Mouse (Mus musculus) lung, postnatal 4 days (tissue): Measurements from ENCODE around the gene Alcam.

ENCODE experiments used
- DNase-seq, 2 experiments: peaks; one replicate each; pipeline ENCODE4 v3.0.0; 2021

Alcam gene

DNA sequence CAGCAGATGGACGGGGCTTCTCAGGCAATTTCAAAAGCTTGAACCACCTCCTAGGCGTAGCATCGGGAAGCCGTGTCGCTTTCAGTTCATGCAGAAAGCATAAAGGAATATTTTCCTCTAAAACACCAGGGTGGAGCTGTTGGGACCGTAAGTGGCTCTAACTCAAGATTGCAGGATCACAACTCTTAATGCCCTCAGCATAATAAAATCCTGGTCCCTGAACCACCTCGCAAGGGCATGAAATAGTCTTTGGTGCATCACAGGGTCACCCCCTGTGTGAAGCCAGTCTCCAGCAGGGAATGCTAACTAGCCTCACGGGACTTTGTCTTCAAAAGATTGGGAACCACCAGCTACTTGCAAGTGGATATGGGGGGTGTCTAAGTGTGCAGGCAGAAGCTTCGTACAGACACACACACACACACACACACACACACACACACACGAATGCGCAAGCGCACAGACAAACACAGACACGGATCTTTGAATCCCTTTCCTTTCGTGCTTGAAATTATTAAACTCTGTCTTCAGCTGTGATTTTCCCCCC, at the start of gene Alcam:
Gene Alcam (minus strand): TSS at position 104 of the 544 bp plus-strand sequence.
- DNase-seq = peak; percentile 23 to 31

DNA sequence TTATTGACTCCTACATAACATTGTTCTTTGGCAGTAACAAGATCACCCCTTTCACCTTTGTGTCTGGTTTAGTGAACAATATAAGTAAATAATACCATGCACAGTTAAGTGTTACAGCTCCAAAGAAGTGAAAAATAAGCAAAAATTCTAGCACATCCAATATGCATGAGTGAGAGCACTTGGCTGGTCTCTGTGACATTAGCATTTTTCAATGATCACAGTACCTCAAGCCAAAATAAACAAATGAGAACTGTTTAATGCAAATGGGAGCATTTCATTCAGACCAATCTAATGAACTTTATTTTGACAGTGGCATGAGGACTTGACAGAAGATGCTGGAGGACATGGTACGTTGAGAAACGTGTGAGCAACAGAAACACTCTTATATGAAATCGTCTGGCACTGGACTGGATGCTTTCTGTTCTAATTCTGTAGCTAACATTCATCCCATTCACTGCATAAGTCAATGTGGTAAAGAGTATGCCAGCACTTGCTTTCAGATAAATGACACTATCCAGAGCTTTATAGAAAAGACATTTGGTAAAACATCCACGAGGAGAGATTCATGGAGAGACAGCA, 45.0 kb upstream of the Alcam start:
- DNase-seq = no peak

DNA sequence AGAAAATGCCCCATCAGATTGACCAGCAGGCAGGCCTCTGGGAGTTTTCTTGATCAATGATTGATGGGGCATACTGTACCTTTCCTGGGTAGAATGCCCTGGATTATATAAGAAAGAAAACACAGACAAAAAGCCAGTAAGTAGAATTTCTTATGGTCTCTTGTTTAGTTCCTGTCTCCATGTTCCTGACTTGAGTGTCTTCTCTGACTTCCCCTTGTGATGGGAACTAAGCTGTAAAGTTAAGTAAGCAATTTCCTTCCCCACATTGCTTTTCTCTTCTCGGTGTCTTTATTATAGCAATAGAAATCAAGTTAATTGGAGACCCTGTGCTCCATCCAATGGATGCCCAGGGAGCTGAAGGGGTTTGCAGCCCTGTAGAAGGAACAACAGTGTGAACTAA, 36.7 kb upstream of the Alcam start:
- DNase-seq = no peak

DNA sequence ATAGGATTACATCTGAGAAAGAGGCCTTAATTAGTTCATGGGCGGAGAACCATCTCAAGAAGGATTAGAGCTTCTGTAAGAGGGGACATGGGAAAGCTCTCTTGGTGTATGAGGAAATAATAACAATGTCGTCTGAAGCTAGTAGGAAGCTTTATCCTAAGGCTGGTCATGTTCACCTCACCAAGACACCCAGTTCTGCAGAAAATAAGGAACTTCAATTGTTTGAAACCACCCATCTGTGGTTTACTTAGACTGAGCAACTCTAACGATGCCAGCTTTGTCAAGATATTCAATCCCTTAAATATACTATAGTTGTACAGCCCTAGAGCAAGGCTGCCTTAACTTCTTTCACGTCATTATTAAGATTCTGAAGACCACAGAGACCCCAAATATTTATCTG, 20.4 kb upstream of the Alcam start:
- no peak for DNase-seq

DNA sequence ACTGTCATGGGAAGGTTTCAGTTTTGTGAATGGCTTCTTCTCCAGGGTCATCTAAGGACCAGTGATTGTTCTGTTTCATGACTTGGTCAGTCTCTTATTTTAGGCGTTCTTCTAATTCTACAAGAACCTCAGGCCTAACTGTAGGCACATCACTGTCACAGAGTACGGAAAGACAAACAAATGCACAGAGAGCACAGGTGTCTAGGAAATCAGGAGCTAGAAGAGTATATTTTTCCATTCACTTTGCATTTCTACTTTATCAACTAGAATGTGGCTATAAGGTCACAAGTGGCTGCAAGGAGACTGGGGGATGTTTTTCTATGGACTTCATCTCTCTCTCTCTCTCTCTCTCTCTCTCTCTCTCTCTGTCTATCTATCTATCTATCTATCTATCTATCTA, 19.2 kb upstream of the Alcam start:
- no peak for DNase-seq

DNA sequence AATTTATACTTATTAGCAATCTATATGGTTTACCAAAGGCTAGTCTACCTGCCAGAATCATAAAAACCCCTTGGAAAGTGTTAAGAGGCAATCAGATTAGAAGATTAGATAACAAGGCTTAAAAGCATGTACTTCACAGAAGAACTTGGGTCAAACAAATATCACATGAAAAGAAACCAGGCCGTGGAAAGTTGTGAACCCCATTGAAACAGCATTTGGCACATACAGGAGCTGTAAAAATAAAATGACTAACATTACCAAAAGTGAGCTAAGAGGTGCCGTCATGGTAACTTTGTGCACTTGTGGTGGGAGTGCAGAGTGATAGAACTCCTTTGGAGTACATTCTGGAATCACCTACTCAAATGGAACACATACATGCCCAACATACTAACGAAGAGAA, 18.8 kb upstream of the Alcam start:
- DNase-seq = no peak

DNA sequence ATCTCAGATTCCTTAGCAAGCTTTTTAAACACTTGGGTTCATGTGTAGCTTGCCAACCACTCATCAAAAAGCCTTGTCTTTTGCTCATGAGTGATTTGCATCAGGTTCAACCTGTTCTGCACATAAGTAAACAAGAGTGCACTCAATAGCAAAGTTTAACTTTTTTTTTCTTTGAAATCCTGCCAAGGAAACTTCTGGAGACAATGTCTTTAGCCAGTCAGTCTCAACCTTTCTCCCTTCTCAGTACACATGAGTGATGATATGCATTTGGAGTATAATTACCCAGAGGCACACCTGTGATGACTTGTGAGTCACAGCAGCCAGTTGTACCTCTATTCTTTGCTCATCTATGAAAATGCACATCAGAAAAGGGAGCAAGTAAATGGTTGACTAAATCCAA, 18.2 kb upstream of the Alcam start:
- no peak for DNase-seq

DNA sequence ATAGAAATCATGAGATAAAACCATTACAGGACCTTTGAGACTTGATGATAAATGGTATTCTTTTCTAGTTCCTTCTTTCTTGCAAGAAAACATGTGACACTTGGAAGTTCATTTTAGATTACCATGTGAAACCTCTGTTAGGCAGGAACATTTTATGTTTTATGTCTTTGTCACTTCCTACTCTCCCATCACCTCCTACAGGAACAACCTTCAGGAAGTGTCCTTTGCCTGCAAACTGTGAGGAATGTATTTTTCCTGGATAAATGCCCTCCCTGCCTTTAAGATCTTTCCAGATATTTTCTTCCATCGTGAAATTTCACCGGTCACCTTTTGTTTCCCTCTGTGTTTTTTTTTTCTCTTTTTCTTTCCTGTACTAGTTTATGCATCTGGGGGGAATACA, 17.0 kb upstream of the Alcam start:
- DNase-seq = no peak

DNA sequence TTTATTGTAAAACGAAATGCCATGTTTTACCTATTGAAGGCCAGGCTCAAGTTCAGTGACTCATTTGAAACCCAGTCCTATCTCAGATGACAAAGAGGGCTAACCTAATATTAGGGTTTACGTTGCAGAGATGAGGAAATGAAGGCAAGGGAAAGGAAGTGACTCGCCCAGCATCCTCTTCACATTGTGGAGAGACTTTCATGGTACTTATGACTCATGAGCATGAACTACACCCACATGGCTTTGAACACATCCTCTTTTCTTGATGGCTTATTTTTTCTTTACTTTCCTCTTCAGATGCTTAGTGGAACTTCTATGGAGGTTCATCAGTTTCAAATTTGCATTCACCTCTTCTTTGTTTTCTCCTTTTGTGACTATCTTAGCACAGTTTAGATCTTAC, 16.4 kb upstream of the Alcam start:
- no peak for DNase-seq

DNA sequence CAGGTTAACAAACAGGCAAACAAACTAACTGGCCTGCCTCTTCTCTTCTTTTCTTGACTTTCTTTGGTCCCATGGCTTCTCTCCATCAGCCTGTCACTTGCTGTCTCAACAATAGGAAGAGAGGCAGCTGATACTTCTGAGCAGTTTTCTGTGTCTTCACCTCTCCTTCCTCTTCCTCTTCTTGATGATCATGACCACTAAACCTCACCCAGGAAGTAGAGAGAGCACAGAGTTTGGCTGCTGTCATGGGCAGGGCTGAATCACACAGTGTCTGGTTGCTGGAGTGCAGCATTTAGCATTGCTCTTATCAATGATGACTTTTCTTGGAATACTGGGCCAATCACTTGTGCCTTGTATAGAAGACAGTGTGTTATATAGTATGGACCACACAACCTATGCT, 14.6 kb upstream of the Alcam start:
- no peak for DNase-seq

DNA sequence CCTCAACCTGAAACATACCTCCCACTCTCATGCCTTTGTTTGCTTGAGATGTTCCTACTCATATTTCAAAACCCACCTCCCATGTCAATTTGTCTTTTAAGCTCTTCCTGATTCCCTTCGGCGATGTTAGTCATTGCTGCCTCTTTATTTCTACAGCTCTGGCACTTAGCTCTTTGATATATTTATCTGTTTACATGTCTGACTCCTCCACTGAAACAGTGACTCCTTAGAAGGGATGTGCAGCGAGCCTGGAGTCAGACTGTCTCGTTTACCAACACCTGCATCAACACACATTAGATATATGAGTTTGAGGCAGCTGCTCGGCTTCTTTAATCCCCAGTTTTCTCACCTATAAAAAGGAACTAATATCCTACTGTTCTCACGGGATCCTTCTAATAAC, 12.9 kb upstream of the Alcam start:
- DNase-seq = no peak

DNA sequence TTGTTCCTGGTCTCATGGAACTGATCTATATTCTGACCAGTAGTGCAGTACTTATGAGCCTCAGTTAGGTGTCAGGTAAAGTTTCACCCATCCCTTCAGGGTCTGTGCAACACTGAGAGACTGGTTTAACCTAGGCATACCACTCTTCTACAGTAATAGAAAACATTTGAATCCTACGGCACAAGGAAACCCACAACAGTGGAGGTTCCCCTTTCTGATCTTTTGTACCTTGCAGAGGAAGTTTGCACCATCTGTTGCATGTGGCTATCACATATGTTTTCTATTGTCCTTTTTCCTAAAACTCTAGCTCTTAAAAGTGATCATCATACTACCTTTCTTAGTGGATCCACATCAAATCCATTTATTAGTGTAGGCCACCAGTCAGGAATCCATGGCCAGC, 10.7 kb upstream of the Alcam start:
- no peak for DNase-seq

DNA sequence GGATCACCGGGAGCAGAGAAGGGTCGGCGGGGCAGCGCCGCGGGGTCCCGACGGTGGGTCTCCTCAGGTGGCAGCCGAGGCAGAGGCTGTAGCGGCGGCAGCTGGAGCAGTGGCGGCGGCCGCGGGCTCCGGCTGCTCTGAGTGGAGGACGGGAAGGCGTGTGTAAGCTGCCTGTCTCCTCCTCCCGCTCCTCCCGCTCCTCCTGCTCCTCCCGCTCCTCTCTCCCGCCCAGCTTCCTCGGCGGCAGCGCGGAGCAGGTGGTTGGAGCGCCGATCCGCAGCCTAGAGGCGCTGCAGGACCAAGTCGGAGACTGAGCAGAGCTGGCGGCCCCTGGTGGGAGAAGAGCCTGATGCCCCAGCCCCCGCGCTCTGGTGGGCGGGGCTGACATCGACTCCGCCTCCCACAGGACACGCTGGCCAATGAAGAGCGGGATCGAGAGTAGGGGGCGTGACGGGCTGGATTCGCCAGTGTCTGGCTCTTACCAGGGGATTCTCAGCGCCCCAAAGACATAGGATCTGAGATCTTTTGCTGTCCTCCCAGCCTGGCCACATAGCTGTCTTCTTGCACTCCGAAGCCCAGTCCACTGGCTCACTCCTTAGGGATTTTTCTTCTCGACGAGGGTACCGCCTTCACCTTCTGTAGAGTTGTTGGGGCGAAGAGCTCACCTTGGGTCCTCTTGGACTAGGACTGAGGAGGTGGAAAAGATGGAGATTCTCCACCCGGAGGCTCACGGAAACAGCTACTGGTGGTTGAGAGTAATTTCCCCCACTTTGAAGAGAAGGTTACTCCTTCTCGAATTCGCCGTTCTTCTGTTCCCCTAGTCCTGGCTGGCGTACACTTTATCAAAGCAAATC, 785 bp downstream of the Alcam start:
- DNase-seq = peak; percentile 98 to 99

DNA sequence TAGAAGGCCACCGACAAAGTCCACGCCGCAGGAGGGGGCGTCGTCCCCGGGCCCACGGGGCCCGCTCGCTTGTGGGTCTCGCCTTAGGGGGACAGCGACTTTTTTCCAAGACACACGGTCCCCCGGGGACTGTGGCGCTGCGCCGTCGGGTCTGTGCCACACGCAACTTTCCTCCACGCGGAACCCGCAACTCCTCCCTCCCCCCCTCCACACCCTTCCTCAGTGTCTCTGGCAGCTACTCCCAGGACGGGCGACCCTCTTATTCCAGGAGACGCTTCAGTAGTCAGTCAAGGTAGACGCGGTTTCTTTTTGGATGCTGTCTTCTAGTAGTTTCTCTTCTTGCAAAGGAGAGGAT, 1.4 kb downstream of the Alcam start:
- peak in 1 of 2 experiments; percentile 42 for DNase-seq

DNA sequence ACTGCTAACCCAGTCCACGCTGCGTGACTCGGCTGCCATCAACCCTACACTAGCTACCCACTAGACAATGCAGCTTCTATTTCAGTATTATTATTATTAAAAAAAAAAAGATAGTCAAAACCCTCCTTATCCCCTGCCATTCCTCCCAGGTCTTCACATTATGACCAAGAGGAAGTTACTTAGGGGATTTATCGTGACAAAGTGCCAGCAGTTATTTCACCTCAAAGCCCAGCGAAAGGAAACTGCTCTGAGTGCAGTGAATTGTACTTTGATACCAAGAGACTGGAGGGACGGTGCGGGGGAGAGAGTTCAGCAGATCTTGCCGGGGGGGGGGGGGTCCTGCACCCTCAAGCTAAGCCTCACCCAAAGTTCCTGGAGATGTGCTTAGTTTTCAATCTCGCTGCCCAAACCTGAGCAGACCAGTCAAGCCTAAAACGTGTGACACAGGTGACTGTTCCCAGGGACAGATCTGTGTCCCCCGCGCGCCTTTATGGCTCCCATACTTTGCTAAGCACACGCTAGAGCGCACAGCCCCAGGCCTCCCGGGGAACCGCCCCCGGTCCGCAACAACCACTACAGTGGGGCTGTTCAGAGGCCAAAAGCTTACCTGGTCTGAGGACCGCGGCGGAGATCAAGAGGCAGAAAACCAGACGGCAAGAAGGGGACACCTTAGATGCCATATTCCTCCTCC, 1.9 kb downstream of the Alcam start:
- peak in 1 of 2 experiments; percentile 48 for DNase-seq

DNA sequence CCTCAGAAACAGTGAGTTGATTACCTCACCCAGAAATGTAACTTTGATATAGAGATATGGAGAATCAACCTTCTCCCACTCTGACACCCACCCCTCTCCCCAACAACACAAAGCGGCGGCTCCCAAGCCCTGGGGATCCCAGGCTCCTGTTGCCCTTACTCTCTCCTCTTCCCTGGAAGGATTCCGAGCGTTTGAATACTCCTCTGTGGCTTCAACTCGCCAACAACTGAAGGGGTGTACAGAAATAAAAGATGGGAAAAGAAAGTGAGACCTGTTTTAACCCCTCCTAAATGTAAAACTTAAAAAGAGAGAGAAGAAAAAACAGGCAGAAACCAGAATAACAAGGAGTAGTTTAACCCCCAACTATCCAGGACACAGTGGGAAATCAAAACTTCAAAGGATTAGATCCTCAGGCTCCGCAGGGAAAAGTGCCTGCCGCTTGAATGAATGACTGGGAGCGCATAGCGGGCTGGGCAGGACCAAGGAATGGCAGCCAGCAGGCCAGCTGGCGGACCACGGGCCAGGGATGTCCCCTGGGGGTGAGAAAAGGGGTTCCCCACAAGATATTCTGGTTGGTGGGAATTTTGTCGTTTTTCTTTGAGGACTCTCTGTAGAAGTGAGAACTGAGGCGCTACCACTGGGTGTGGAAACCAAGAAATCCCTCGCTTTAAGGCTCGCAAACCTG, 2.6 kb downstream of the Alcam start:
- DNase-seq = peak; percentile 40 to 50

DNA sequence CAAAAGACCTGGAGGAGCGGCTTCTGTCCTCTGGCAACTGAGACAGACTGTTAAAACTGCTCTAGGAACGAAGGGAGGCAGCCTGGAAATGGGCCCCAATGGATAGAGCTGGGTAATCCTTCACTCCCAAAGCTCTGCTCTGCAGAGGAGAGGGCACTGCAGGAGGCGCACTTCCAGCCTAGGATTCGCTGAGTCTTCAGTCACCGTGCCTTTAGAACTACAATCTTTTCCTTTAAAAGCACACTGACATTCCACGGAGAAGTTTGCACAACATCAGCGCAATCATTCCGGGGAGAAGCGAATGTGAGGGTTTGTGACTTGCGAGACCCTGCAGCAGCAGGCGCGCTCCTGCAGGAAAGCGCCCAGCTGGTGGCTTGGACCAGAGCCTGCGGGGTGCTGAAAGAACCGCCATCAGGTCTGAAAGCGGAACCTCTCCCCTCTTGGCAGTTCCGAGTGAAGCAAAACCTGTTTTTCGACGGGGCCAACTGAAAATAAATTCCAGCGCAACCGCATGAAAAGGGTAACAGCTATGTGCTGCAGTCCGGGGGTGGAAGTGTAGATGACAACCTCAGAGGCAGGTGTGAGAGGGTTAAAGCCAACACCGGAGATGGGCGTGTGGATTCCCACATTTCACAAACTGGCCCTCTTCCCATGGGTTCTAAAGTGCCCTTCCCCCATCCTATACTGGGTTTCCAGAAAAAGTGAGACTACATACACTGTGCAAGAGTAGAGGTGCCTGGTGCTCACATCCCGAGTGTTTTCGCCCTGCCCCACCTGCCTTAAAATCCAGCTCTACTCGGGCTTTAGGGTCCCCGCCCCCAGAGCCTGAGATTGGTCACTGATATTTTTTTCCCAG, 3.4 kb downstream of the Alcam start:
- peak; percentile 60 to 80 for DNase-seq

DNA sequence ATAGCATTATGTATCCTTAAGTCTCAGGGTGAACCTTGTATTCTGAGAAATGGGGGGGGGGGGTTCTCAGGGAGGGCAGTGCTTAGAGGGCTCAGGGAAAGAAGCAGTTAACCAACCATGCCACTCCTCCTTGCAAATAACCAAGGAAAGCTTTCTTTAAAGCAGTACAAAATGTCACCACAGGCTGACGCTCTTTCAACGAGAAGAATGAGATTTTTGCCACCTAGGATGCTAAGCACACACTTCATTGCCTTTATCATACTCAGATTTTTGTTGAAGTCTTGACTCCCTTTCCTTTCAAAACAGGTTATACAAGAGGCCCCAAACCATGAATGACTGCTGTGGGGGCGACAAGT, 4.0 kb downstream of the Alcam start:
- peak in 1 of 2 experiments; percentile 9 for DNase-seq

DNA sequence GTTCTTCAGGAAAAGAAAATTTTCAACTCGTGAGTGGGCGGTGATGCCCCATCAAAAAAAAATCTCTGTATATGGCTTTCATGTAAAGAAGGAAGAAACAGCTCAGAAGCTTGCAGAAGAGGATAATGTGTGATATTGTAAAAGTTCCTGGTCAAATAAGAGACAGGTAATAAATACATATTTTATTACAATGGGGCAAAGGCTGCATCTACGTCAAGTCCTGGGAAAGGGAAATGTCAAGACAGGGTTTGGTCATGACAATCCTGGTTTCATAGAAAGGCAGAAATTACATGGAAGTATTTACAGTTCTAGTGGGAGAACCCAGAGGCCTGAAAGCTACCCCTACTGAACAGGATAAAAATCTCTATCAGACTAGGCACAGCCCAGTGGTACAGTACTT, 7.9 kb downstream of the Alcam start:
- no peak for DNase-seq

DNA sequence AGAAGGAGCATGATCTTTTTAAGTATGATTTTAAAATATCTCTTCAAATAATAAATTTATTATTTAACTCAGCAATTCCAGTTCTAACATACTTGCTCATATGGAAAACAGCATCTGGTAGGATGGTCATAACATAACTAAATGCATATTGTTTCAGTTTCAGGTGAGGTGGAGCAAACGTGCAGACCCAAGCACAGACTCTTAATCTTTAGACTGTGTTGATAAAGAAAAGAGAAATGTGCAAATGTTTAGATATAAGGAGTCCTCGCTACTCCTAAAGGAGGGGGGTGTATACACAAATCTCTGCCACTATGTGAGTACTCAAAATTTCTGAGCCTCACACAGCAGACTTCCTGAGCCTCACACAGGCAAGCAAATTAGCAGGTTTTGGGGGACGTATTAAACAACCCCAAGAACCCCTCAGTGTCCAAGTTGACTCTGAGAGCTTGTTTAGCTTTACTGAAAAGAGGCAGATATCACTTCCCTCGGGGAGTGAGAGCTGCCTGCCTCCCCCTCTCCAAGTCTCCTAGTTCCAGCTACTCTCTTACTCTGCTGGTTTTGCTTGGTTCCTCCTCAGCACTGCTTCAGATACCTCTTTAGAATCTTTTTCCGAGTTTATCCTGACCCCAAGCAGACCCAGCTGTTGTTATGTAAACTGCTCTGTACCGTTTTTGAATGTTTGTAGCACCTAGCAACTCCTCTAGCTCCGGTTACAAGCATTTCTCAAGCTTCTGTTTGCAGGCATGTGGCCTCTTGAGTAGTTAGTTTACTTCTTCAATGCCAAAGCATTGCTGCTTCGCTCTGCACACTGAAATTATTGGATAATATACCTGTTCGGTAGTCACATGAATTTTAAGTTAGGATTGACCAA, 10.0 kb downstream of the Alcam start:
- DNase-seq = no peak

DNA sequence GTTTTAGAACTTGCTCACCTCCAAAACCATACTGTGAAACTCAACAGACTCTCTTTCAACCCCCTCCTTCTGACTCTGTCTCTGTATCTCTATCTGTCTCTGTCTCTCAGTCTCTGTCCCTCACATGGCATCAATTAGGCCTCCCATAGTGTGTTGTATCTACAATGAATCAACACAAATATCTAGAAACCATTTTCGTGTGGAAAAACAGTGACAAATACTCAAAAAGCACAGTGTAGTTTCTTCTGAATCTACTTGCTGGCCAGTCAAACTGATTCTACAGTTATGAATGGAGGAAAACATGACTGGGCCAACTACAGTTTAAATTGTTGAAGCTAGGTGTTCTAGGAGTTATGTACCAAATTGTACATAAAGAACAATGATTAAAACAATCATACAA, 10.8 kb downstream of the Alcam start:
- DNase-seq = no peak
